20 mouse cellular contexts compared by ENCODE assay signal in the genomic region with DNA sequence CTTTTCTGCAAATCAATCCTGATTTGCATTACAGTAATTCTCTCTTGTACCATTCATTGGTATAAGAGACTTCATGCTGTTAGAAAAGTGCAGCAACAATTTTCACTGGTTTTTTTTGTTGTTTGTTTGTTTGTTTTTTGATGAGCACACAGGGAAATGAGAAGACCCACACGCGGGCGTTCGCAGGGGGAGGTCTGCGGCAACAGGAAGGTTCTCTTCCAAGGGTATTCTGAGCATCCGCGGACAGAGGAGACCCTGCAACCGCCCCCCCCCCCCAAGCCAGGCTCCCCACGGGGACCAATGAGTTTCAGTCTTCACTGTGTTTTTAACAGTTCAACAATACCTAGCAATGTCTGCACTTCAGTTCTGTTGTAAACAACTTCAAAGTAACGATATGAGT. TPM values are rescaled to one million over a fixed set of nuclear protein-coding genes. Genes with fewer than 3 reads are reported as not detected.
DNase-seq lines count a peak whose midpoint lies in the region; ATAC-seq and TF ChIP-seq lines count a peak whose summit lies in the region.
"Had no signal": no experiment of that assay in that cellular context is flagged by ENCODE, and none has a peak within 500 bp of the region (broad histone marks: within the 10 kb centered on the region; RNA-seq: fewer than 3 reads in every experiment).

No protein-coding gene starts in this region.

- H3K9me3 ChIP-seq in forebrain, embryonic 15.5 days: no peaks in the 10 kb centered on the region
- H3K9me3 ChIP-seq: G1E had no signal

- peaks cover 21% of the 10 kb centered on the region for H3K27me3 ChIP-seq in Patski
- no peaks in the 10 kb centered on the region for H3K27me3 ChIP-seq in forebrain, embryonic 15.5 days
- H3K27me3 ChIP-seq: CH12.LX had no signal

- no peak overlapping the region for H3K9ac ChIP-seq in forebrain, embryonic 15.5 days (replicated peaks)

- in situ Hi-C loops in Patski (cut with MboI; ENCODE audit: low pct_unique_long_range_greater_than_20kb): no loop called here

- POLR2A ChIA-PET in Patski (lab: Charles Lee): no interaction called here

- no peaks in the 10 kb centered on the region for H3K4me1 ChIP-seq in forebrain, embryonic 15.5 days

- peak; percentile 95 for DNase-seq in Patski (ENCODE audit: low read depth, low spot score)
- DNase-seq: adrenal gland, adult 2 months; adrenal gland, adult 8-10 months; adrenal gland, postnatal 10 days; adrenal gland, postnatal 14 days; adrenal gland, postnatal 25 days; adrenal gland, postnatal 36 days; B cell, adult 2 months; cerebellum, adult 11 months; cerebellum, adult 11-12 months; cerebellum, adult 18-20 months; cerebellum, adult 2 months; cerebellum, adult 8-10 months had no signal

- H3K4me2 ChIP-seq in forebrain, embryonic 15.5 days (replicated peaks): no peak overlapping the region

- ATAC-seq in Patski: no peak
- ATAC-seq in forebrain, embryonic 15.5 days (replicated peaks): no peak
- ATAC-seq: activated CD4-positive, CD25-positive, alpha-beta regulatory T cell, adult 4 months; CD4-positive, CD25-positive, alpha-beta regulatory T cell, adult 4 months had no signal

- H3K27ac ChIP-seq in forebrain, embryonic 15.5 days (replicated peaks): no peak overlapping the region

- H3K4me3 ChIP-seq in forebrain, embryonic 15.5 days: no peak overlapping the region

- WGBS in forebrain, embryonic 15.5 days: 53% methylated on average over 10 of the region's 10 CpGs

- CTCF ChIA-PET in Patski (lab: Charles Lee): no interaction called here

- no peak for TF ChIP-seq CTCF in Patski (IDR thresholded peaks at IDR 0.05)

- no peaks in the 10 kb centered on the region for H3K36me3 ChIP-seq in forebrain, embryonic 15.5 days
- H3K36me3 ChIP-seq: G1E had no signal

RNA-seq across cellular contexts. Expression of gene Fthl17e, which starts 13.8 kb away (rescaled TPM):
- polyA plus RNA-seq in Patski (2021): not detected
- not detected in 2 replicates for polyA plus RNA-seq in forebrain, embryonic 15.5 days (2015; fragmentation: Nextera tagmentation; extraction: Ambion mirVana)
- polyA plus RNA-seq: activated CD4-positive, CD25-positive, alpha-beta regulatory T cell, adult 4 months; adrenal gland, adult 2 months; brain, embryonic 14.5 days; C2C12; CD4-positive, CD25-positive, alpha-beta regulatory T cell, adult 4 months; cerebellum, adult 2 months; G1E had no signal

RNA-seq across cellular contexts. Expression of gene Fthl17d, which starts 32.9 kb away (rescaled TPM):
- not detected for polyA plus RNA-seq in Patski (2021)
- polyA plus RNA-seq in forebrain, embryonic 15.5 days (2015; fragmentation: Nextera tagmentation; extraction: Ambion mirVana): not detected in 2 replicates
- polyA plus RNA-seq: activated CD4-positive, CD25-positive, alpha-beta regulatory T cell, adult 4 months; adrenal gland, adult 2 months; brain, embryonic 14.5 days; CD4-positive, CD25-positive, alpha-beta regulatory T cell, adult 4 months; cerebellum, adult 2 months; G1E had no signal

RNA-seq across cellular contexts. Expression of gene Fthl17c, which starts 43.1 kb away (rescaled TPM):
- not detected for polyA plus RNA-seq in Patski (2021)
- not detected in 2 replicates for polyA plus RNA-seq in forebrain, embryonic 15.5 days (2015; fragmentation: Nextera tagmentation; extraction: Ambion mirVana)
- polyA plus RNA-seq: activated CD4-positive, CD25-positive, alpha-beta regulatory T cell, adult 4 months; adrenal gland, adult 2 months; brain, embryonic 14.5 days; C2C12; CD4-positive, CD25-positive, alpha-beta regulatory T cell, adult 4 months; cerebellum, adult 2 months; G1E had no signal

RNA-seq across cellular contexts. Expression of gene Fthl17f, which starts 43.3 kb away (rescaled TPM):
- polyA plus RNA-seq in Patski (2021): not detected
- not detected in 2 replicates for polyA plus RNA-seq in forebrain, embryonic 15.5 days (2015; fragmentation: Nextera tagmentation; extraction: Ambion mirVana)
- polyA plus RNA-seq: activated CD4-positive, CD25-positive, alpha-beta regulatory T cell, adult 4 months; adrenal gland, adult 2 months; brain, embryonic 14.5 days; CD4-positive, CD25-positive, alpha-beta regulatory T cell, adult 4 months; cerebellum, adult 2 months; G1E had no signal

RNA-seq across cellular contexts. Expression of gene Fthl17b, which starts 56.7 kb away (rescaled TPM):
- not detected for polyA plus RNA-seq in Patski (2021)
- polyA plus RNA-seq in forebrain, embryonic 15.5 days (2015; fragmentation: Nextera tagmentation; extraction: Ambion mirVana): not detected in 2 replicates
- polyA plus RNA-seq: activated CD4-positive, CD25-positive, alpha-beta regulatory T cell, adult 4 months; adrenal gland, adult 2 months; brain, embryonic 14.5 days; C2C12; CD4-positive, CD25-positive, alpha-beta regulatory T cell, adult 4 months; cerebellum, adult 2 months; G1E had no signal
